Mouse (Mus musculus) hematopoietic stem cell, adult 5-6 weeks (primary cell): ENCODE data around the gene Tcte1. TPM values are rescaled to one million over a fixed set of nuclear protein-coding genes. Genes with fewer than 3 reads are reported as not detected.

Source experiments
- ATAC-seq, 2 experiments: fragments of 125-278 bp in 1 of 2; replicated peaks in 1 of 2; 2 replicates each; pipeline ENCODE4 v1.8.0; 2016 to 2017; ENCODE audit warnings: inconsistent platforms in 2 of 2, mild to moderate bottlenecking in 2 of 2, moderate number of reproducible peaks in 2 of 2, low read depth in 1 of 2, moderate TSS enrichment in 1 of 2; ENCODE audit not compliant: low FRiP score in 2 of 2, poor library complexity in 2 of 2, severe bottlenecking in 2 of 2, insufficient read depth in 1 of 2, low TSS enrichment in 1 of 2
- total RNA-seq: library from RNA; stranded (forward); fragments of 172-1452, 232-1000 nt; gene quantifications from 2 replicates; pipeline ENCODE4 v1.2.3, GENCODE M21; 2017

Gene Tcte1
- total RNA-seq, 1 experiment from 2014 or later = not detected

DNA sequence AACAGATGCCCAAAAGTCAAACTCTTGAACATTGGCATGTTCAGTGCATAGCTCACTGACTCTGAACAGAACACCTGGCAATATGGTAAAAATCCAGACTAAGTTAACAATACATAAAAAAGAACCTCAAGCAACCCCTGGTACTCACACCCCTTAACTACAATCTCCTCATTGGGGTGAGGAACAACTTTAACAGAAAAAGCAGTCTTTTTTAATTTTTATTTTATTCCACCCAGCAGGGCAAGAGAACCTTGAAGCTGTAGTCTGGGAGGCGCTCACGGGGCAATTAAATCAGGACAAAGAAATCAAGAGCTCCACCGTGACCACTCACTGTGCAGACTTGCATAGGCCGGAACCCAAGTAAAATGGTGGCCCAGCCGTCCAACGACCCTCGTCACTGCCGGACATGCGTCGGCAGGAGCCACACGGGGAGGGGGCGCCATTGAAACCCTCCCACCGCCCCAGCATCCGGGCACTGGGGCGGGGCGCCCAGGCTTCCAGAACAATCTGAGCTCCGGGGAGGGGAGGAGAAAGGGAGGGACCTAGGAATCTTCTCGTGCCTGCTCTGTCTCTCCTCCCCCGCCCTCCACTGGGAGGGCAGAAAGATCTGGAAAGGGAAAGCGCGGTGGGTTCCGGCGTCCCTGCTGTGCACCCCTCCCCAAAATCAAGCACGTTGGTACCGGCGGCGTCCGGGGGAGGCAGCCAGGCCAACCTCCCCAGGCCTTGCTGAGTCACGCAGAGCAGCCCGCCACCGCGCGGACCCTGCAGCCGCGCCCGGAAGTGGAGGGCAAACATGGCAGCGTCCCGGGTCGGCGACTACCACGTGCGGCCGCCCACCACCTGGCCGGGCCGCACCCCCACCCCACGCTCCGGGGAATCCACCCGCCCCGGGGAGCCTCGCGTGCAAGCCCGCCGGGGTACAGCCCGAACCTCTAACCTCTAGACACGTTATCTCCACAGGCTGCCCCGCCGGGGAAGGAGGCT, 49.2 kb downstream of the Tcte1 start:
- peak; percentile 14 to 27 for ATAC-seq

DNA sequence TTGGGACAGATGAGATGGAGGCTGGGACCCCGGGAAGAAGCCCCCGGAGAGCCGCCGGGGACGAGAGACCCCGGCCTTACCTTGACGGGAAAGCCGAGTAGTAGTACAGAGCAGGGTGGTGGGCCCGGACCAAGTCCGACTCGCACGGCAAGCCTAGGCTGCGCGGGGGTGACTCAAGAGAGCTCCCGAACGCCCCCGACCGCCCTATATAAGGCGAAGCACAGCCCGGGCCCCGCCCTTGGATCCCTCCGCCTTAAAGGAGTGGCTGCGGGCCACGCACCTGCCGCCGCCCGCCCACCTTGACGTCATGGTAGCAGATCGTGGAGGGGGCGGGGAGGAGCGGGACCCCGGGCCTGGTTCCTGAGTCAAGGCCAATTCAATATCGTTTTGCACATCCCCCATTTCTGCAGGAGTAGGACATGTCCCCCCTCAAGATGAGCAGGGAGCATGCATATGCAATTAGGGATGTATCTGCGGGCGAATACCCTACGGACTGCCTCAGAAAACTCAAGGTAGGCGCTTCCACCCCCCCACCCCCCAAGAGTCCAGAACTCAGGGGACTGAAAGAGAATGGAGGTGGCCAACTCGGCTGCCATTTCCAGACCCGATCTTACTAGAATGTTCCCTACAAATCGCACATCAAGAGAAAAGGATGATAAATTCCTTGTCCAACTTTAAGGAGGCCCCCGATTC, 50.0 kb downstream of the Tcte1 start, which contains the start of gene Hsp90ab1:
TSS of gene Hsp90ab1 (minus strand) at position 185 of the 693 bp plus-strand sequence.
- ATAC-seq = peak; percentile 58 to 68

DNA sequence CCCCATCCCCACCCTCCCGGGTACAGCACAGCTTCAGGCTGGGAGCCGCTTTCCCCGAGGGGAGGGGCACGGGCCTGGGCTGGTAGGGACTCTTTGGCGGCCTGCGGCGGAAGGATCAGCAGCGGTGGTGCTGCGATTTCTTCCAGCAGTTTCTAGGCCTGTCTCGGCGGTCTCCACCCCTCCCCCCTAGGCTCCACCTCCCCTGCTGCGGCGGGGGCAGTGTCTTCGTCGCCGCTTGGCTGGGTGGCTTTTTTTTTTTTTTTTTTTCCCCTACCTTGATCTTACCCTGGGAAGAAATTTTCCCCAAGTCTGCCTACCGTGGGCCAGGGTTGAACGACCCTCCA, 50.5 kb downstream of the Tcte1 start:
- ATAC-seq = peak; percentile 42 to 62

DNA sequence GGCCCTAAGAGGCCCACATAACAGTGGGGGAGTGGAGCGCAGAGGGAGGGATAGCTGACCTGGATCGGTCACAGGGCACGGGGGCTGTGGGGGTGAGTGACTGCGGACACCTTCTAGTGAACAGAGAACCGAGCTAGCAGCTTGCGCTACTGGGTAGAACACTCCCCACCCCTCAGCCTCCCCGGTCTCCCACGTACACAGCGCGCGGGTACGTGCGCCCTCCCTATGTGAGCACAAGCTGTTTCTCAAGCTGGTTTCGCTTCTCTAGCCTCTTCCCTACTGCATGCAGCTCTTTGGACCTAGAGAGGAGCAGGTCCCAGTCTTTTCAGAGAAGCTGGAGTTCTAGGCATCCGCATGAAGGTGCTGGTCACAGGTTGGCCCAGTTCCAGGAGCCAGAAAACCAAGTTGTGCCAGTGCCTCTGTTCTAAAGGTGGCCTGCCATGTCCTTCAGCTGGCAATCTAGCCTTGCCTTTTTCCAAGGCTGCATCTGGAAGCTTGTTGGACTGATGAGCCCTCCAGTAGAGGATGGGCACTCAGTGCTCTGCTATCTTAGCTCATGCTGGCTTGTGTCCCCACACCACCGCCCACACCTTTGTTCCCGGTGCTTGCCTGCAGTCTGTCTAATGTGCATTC, 51.0 kb downstream of the Tcte1 start:
- peak; percentile 27 to 33 for ATAC-seq

DNA sequence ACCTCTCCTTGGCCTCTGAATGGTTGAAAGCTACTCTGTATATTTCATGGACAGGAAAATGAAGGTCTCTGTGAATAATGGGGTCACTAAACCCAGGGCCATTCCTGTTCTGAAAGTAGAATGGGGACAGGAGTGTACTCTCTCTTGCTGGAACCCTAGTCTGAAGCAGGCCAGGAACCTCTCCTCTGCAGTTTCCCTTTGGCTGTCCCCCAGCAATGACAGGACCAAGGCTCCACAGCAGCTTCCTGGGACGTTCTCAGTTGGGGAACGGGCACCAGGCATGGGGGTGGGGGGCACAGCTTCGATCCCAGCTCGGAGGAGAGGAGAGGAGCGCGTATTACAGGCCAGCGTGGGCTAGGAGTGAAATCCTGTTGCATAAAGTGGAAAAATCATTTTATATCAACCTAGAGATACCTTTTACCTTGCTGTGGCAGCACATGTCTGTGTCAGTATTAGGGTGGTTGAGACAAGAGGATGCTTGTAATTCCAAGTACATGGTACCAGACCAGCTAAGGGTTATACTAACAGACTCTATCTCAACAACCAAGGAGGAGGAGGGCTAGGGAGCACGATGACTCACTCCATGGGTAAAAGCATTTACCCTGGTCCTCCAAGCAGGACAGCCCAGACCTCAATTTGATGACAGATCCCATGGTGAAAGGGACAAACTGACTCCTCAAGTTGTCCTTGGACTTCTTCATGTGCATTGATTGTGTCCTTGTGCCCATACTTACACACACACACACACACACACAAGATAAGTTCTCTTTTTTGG, 52.1 kb downstream of the Tcte1 start:
- ATAC-seq = no peak

DNA sequence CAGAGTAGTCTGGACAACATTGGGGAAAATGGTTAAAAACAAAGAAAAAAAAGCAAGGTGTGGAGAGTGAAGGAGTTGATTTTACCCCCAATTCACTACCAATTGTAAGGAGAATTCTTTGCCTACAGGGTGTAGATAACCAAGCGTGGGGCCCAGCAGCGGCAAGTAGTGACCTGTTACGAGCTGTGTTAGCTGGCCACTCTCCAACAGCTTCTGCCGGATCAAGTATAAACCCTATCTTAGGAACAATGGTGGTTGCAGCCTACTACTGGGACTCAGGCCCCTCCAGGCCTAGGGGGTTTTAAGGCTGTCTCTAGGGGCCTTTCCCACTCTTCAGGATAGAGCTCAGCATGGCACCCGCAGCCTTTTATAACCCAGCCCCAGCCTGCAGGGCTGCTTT, 55.0 kb downstream of the Tcte1 start:
- ATAC-seq = no peak

DNA sequence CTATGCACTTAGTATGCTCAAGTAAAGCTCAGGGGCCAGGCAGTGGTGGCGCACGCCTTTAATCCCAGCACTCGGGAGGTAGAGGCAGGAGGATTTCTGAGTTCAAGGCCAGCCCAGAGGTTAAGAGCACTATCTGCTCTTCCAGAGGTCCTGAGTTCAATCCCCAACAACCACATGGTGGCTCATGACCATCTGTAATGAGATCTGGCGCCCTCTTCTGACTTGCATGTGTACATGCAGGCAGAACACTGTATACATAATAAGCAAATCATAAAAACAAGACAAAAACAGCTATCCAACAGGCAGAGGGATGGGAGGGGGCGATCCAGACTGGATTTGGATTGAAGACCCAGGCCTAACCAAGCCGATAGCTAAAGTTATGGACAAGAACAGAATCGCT, 55.6 kb downstream of the Tcte1 start:
- ATAC-seq = no peak

DNA sequence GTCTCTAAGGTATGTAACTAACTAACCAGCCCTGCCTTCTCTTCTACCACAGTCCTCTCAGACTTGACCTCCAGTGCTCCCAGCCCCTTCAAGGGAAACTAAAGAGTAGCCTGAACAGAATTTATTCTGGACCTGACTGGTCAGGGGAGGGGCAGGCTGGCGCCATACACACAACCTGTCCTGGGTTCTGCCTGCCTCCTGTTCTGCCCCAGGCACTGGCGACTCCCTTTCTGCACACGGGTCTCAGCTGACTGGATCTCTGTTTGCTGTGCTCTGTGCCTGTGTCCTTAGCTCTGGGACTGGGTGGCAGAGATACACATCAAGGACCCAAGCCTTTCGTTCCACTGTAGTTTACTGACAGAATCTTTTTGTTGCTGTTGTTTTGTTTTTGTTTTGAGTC, 56.3 kb downstream of the Tcte1 start:
- no peak for ATAC-seq

DNA sequence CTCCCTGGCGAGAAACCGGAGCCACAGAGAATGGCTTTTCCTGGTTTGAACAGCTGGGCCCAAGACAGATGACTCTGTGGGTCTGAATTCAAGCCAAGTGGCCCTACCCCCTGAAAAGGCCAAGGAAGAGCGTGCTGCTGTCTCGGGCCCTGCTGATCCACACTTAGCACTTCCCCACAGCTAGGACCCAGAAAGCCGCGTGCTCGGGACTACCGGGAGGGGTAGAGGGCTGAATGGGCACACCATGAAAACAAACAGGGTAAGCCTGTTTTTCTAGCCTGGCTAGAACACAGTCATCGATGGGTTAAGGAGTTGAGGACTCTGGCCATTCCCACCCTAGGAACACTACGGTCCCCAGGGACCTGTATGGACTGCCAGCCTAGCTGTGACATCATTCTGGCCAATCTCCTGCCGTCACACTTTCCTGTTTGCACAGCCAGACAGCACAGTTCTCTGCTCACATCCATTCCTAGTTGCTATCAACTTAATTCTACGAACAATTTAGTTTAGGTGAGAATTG, 57.8 kb downstream of the Tcte1 start:
- ATAC-seq = no peak

DNA sequence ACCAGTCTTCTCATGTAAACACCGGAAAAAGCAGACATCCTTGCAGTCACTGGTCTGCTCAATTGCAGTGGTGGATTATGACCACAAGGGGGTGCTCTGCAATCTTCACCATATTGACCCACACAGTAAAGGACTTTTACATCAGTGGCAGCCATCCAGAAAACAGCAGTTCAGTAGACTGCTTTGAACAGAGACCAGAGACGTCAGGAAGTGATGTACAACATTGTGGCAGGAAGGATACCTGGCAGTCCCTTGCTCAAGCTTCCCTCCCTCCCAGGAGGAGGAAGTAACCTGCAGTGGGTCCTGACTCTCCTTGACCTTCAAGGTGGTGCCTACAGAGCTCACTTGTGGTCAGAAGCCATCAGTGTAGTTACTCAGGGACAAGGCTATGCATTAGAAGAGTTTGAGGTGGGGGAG, 58.3 kb downstream of the Tcte1 start:
- ATAC-seq = peak; percentile 52 to 60

DNA sequence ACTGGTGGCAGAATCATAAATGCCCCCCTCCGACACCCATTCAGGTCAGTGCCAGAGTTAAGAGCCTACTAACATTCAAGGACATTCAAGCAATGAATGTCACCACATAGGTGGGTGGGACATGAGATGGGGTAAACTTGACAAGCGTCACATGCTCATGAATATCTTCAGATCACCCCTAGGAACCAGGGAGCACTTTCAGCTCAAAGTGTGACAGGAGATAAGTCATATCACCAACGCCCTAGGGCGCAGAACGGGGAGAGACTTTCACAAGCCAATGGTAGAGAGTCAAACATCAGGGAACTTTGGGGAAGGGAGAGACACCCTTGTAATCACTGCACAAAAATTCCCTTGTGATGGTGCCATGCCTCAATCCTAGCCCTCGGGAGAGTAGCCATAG, 59.0 kb downstream of the Tcte1 start:
- no peak for ATAC-seq

DNA sequence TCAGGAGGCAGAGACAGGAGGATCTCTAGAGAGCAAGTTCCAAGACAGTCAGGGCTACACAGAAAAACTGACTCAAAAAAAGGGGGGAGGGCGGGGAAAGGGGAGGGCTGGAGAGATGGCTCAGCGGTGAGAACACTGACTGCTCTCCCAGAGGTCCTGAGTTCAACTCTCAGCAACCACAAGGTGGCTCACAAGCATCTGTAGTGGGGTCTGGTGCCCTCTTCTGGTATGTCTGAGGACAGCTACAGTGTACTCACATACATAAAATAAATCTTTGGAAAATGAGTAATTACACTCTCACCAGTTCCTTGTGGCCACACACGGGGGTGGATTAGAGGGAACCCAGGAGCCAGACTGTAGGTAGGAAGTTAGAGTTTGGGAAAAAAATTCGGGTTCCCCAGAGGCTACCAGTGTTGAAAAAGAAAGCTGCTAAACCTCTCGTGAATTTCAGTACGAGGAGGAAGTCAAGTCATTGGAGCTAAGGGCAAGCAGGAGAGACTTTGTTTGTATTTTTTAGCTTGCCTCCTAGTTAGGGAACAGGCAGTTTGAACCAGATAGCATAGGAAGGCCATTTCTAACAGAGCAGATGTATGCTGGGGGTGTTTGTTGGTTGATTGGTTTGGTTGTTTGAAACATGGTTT, 59.6 kb downstream of the Tcte1 start:
- no peak for ATAC-seq

DNA sequence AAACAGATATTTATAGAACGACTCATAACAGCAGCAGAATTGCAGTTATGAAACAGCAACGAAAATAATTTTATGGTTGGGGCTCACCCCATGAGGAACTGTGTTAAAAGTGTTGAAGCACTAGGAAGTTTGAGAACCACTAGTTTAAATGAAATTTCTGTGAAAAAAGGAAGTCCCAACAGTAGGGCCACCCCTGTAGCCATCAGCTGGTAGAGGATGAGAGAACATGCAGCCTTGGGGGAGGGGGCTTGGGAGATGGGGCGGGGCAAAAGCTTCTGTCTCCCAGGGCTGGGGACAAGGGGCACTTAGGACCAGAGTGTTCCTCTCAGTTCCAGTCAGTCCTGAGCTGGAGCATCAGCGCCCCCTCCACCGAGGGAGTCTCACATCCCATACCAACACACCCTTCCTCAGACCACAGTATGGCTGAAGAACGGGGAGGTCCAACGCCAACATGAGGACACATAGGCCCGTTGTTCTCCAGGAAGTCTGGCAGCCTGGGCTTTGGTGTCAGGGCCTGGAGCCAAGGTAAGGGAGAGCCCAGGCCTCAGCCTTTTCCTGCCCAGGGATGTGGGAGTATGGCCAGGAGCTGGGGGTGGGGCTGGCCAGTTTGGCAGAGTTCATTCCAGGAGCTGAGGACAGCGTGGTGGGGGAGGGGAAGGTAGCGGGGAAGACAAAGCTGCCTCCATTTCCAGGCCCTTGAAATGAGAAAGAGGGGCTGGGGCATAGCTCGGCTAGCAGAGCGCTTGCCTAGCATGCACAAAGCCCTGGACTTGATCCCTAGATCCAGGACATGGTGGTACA, 61.1 kb downstream of the Tcte1 start:
- peak; percentile 10 to 19; a peak in 2 of 4 replicates for ATAC-seq

DNA sequence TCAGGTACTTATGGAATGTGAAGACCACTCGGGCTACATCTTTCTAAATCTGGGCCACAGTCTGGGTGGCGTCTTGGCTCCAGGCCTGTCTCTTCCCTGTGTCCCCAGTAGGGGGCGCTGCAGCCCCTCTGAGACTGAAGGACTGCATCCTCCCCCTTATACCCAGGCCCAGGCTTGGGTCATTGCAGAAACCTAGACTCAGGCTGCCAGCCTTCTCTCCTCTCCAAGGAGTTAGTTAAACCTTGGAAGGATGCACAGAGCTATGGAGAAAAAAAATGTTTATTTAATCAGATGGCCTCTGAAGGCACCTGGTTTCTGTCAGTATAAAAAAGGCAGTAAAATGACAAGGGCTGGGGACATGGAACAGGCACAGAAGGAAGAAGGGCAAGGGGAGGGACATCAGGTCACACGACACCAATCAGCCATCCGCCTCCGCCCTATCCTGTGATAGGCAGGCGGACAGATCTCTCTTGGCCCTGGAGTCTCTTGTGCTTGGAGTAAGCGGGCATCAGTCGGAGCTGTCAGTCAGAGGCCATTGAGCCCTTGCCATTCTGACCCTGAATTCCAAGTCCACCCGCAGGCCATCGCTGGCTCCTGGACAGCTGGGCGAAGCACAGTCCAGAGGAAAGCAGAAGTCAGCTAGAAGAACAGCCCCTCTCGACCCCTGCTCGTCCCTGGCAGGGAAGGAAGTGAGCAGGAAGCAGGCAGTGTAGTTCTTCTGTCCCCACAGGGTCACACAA, 61.9 kb downstream of the Tcte1 start:
- peak; percentile 46 to 55; a peak in 2 of 4 replicates for ATAC-seq

DNA sequence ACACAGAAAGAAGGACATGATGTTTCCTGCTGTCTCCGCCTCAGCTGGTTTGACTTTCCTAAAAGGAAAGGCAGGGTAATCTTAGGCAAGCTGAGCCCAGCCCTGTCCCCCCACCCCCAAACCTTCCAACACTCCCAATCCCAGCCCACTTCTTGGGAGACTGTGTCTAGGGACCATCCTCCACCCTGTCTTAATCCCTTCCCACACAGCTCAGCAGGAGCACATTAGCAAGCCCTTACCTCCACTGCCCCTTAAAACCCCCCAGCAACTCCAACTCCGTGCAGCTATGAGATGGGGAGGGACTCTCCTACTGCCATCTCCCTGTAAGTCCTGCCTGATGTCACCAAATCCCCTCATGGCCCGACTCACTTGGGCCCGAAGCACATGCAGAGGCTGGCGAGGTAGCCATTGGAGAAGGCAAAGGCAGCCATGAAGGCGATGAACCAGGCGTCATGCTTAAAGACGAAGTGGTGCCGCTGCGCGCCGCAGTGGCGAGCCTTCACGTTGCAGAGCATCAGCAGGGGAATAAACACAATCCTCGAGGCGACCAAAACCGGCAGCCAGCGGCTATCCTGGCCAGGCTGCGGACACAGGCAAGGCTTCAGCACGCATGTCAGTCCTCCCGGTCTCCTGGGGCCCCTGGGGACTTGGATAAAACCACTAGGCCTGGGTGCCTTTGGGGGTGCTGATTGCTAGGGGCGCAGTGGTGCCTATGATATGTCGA, 62.7 kb downstream of the Tcte1 start:
- no peak for ATAC-seq
